Mouse (Mus musculus) lung, adult 18-20 months (tissue): ENCODE measurements around the gene Papolb.
A peak's percentile ranks its signal among the peaks of the same experiment; 100 is the strongest.

ENCODE experiments used
- DNase-seq, 2 experiments: peaks; one replicate each; pipeline ENCODE4 v3.0.0; 2022; ENCODE audit warnings: mixed read lengths in 2 of 2

Papolb gene

DNA sequence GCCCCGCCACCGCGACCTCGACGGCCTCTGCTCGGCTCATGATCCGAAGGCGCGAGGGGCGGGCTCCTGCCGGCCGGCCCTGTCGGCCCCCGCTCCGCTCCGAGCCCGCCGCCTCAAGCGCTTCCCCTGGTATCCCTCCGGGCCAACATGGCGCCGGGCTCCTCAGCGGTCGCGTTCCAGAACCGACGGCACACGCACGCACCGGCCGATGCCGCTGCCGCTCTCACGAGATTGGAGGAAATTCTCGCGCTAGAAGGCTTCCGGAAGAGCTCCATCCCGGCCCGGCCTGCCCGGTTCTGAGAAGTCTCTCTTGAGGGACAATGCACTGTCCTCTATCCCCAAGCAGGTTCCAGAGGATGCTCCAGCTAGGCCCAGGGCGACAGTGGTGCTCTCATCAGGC, at the start of gene Papolb:
Gene Papolb (minus strand): TSS at position 162 of the 400 bp plus-strand sequence.
- DNase-seq = no peak

DNA sequence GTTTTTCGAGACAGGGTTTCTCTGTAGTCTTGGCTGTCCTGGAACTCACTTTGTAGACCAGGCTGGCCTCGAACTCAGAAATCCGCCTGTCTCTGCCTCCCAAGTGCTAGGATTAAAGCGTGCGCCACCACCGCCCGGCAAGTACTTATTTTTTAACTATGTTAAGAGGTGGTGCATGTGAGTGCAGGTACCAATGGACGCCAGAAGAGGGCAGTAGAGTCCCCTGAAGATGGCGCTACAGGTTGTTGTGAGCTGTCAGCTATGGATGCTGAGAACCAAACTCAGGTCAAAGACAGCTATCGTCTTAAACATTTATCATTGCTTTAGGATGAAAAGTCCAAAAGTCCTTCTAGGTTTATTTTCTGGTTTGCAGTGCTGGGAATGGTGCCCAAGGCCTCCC, 48.3 kb upstream of the Papolb start:
- DNase-seq = no peak

DNA sequence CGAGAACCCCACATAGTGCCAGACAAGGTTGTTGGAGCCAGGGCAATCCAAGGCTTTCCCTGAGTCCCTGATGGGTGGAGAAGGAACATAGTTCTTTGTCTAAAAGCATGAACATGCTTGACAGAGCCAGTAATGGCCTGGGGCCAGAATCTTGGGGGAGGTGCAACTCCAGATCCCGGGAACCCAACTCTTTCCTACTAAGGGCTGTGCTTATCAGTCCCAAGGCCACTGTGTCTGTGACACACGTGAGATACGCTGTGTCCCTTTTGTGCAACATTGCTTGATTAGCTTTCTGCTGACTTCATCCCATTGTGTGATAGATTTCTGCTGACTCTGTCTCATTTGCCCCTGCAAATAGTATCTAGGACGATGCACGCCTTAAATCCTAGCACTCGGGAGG, 47.0 kb upstream of the Papolb start:
- DNase-seq = no peak

DNA sequence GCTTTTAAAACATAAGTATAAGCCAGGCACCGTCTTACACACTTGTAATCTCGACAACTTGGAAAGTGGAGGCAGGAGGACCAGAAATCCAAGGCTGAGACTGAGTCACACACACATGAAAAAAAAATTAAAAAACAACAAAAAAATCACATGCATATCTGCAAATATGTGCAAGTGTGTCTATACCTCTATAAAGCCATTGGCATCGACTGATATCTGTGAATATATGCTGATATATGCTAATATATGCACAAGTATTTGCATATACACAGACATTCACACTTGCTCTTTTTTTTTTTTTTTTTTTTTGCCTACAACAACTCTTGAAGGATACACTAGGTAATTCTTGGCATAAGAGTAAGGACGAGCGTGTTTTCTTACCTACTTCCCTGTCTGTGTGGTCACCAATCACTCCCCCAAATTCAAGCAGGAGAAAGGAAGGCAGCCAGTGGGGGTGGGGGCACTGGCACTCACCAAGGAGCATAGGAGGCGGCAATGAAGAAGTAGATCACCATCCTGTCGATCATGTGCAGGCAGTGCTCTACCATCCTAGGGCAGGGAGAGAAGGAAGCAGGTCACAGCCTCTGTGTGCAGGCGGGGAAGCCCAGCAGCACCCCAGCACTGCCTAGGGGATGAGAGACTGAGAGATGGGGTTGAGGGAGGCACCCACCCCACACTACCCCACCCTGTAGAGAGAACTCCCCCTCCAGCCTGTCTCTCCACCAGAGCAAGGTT, 44.6 kb upstream of the Papolb start:
- no peak for DNase-seq

DNA sequence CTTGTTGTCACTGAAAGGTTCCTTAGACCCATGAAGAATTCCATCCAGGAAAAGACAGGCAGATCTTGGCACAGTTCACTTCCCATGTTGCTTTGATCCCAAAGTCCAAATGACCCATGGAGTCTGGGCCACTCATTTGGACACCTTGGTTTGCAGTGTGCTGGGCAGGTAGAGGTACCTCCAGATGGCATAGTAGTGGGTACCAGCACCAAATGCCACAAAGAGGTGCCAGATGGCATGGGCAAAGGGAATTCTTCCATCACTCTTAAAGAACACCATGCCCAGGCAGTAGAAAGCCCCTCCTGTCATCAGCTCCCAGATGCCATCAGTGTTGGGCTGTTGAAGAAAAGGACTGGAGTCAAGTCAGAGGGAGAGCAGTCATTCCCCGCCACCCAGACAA, 34.7 kb upstream of the Papolb start:
- no peak for DNase-seq

DNA sequence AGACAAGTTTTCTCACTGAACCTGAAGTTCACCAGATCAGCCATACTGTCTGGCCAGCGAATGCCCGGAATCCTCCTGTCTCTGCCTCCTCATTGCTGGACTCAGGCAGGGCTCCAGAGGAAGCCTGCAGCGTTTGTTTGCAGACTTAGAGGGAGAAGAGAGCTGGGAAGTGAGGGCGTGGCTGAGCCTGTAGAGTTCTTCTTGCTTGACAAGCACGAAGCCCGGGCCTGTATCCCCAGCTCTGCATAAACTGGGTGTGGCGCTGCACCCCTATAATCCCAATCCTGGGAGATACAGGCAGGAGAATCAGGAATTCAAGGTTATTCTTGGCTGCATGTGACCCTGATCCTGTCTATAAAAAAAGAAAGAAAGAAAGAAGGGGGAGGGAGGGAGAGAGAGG, 30.4 kb upstream of the Papolb start:
- no peak for DNase-seq

DNA sequence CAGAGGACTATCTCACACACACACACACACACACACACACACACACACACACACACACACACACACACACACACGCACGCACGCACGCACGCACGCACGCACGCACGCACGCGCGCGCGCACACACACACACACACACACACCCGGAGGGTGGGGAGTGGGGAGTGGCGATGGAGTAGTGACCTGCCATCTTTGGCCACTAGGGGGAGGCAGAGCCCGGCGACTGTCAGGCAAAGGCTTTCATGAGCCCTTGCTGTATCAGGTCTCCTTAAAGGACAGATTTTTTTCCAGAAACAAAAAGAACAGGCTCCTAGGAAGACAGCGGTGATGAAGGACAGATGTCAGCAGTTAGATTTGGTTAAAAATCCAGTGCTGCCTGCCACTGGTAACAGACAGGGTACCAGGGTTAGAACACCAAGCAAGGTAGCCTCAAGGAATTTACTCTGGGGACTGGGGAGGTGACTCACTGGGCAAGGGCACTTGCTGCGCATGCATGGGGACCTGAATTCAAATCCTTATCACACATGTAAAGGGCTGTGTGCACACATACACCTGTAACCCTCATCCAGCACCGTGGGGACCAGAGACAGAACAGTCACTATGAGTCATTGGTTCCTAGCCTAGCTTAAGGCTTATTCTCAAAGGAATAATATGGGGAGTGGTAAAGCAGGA, 27.7 kb upstream of the Papolb start:
- DNase-seq = peak; percentile 45 to 62

DNA sequence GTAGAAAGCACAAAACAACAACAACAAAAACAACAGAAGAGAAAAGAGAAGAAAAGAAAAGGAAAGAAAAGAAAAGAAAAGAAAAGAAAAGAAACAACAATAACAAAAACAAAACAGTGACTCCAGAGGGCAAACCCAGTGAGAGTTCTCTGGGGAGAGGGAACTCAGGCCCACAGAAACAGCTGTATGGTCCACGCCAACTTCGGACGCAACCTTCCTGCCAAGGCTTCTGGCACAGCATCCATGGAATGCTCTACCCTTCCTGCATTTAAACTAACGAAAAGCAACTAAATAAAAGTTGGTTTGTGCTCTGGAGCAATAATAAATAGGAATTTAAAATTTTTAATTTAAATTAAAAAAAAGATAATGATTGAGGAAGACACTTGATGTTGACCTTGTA, 26.8 kb upstream of the Papolb start:
- DNase-seq = no peak

DNA sequence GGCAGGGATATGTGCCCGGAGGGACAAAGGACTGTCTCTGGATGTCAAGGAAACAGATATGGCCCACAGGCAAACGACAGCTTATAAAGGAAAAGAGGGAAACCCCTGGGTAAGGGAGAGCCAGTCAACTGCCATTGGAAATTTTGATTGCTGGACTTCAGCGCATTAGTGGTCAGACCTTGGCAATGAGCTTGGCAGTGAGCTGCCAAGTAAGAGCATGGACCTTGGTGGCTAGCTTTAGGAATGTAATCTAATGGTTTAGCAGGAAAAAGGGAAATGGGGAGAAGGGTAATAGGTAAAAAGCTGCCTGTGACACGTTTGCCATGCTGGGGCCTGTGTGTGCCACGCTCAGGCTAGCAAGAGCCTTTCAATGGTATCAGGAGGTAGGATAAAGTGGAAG, 26.0 kb upstream of the Papolb start:
- no peak for DNase-seq

DNA sequence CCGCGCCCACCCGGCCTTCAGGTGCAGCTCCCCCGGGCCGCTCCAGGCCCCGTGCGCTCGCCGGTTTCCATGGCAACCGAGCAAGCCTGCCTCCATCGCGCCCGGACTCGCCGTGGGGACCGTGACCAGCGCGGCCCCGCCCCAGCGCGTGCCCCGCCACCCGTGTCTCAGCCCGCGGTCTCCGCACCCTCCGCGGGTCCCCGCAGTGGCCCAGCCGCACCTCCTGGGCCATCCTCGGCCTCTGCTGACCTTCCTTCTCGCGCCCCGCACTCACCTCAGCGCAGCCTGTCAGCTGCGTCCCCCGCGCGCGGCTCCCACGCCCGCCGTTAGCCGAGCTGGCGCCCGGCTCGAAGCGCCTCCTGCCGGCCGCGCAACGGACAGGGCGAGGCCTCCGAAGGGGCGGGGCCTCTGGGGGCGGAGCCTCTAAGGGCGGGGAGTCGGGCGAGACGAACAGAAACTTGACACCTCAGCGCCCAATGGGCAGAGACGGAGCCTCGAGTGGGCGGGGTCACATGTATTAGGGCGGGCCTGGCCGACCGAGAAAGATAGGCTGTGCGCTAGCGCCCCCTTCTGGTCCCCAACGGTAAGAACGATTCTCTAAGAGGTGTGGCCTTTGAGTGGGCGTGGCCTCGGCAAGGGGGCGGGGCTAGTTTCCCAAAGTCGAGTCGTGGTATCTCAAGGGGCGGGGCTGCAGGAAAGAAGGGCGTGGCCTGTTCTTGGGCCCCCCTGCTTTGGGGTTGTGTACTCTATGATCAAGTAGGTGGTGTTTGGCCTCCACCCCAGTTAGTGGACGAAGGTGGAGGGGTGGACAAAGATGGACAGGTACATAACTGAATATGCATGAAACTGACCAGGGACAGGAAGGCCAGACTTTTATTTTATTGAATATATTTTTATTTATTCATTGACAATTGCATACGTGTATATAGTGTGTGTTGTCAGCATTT, 21.1 kb upstream of the Papolb start, which contains the start of gene Radil:
Gene Radil (minus strand): TSS at position 393 of the 947 bp plus-strand sequence.
- DNase-seq = peak; percentile 93 to 95

DNA sequence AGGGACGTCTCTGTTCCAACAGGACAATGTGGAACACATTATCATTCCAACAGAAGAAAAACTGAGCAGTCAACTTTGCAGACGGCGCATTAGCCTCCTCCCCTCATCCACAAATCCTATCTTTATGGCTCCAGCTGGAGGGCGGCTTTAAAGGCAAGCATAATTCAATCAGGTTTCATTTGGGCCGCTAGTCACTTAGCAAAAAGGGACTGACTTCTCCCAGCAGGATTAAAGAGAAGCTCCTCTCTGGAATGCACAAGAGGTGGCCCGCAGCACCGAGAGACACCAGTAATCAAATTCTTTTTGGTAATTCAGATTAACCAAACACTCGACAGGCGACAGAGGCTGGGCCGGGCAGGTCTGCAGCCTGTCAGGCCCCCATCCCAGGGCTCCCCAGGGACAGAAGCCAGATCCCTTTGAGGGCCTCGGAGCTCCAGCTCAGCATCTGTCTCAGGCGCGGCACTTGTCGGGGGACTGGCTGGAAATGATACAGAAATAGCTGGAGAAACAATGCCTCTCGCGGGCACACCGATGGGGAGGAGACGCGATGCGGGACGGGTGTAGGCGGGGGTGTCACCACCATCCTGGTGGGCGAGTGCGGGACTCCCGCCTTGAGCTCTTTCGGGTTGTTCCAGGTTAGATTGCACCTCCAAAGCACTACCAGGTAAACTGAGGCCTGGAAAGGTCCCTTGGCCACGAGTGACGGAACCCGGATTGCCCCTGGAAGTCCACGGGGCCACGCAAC, 20.3 kb upstream of the Papolb start:
- DNase-seq = peak; percentile 28 to 31

DNA sequence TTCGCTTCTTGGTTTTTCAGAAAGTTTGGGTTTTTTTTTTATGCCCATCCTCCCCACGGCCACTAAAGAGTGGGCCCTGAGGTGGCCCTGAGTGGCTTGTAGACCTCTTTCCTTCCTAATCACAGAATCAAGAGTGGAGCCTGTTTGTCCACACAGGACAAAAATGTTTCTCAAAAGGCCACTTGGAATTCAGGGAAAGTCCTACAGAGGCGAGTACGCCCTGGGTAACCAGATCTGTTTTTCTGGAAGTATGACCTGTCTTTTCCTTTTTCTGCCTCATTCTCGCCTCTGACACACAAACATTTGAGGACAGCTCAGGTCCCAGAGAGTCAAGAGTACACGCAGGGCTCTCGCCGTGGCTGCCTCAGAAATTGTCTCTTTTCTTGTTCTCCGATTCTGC, 19.6 kb upstream of the Papolb start:
- DNase-seq = peak; percentile 17 to 53

DNA sequence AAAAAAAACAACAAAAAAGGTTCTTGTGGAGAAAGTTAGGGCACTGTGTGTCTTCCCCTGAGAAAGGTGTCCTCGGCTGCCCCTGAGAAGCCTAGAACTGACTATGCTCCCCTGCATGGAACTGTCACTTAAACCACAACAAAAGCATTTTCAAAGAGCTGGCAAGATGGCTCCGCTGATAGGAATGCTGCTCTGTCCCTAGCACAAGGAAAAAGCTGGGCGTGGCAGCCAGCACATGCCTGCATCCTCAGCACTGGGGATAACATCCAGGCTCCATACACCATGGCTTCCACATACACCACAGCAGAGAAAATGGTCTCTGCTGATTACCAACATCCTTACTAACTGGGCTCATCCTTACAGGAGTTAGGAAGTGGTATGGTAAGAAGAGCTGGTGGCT, 17.2 kb upstream of the Papolb start:
- DNase-seq = no peak

DNA sequence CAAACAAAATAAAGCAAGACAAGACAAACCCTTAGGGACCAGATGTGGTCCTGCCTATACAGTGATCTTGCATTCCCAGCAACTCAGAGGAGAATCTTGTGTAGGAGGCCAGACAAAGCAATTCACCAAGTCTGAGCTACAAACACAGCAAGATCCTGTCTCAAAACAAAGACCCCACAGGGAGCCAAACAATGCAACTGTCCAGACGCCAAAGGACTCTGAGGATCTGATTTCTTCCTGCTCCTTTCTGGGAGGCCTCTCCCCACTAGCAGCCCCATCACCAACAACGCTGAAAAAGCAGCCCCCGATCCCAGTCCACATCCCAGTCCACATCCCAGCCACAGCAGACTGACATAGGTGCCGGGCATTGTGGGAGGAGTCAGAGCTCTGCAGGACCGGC, 16.5 kb upstream of the Papolb start:
- DNase-seq = no peak

DNA sequence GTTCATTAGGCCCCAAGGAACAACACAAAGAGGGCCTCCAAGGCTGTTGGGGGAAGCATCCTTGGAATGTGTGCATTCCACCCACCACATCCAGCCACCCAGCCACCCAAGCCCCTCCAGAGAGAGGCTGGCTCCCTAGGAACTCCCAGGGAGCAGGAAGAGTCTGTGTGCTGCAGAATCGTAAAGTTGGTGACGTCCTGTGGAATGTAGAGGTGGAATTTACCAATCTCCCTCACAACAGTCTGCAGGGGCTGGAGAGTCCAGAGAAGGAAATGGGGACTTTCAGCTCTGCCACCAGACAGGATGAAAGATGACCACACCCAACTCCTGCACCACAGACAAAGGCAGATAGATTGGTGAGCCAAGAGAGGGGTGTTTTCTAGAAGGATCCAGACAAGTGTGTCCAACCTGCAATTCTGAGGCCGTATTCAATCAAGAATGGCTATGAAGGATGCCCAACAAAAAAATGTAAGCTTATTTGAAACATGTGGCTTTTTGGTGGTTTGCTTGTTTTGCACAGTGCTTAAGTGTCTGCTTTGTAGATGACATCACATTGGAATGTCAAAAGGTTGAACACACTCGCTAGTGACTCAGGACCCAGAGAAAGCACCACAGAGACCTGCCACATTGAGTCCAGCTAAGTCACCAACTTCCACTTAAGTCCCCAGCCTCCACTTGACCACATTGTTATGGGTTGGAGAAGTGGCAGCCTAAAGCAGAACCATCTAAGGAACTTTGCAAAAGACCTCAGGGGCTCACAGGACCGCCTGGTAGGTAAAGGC, 15.3 kb upstream of the Papolb start:
- DNase-seq = peak; percentile 48 to 57

DNA sequence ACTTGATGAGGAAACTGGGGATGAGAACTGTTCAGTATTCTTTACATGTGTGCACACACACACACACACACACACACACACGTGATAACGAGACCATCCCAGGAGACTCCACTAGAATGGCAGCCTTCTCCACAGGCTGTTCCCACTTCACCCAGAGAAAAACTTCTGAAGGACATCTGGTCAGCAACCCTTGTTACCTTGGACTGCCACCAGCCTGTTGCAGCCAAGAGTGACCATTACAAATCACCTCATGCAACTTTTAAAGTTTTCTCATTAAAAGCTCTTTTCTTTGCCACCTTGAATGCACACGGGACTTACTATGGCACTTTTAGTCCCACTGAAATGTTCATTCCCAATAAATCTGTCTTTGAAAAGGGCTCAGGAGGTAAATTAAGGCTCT, 7.4 kb upstream of the Papolb start:
- DNase-seq = peak in 1 of 2 experiments; percentile 35

DNA sequence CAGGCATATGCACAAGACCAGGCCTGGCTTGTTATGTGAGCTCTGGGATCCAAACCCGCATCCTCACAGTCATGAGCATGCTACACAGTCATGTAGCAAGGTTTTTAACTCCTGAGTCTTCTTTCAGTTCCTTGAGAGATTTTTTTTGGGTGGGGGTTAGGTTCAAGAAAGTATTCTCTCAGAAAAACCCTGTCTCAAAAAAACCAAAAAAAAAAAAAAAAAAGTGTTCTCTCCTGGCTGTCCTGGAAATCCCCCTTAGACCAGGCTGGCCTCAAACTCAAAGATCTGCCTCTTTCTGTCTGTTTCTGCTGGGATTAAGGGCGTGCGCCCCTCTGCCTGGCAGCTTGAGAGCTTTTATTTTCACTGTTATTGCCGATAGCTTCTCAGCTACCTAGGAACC, 5.5 kb upstream of the Papolb start:
- DNase-seq = no peak

DNA sequence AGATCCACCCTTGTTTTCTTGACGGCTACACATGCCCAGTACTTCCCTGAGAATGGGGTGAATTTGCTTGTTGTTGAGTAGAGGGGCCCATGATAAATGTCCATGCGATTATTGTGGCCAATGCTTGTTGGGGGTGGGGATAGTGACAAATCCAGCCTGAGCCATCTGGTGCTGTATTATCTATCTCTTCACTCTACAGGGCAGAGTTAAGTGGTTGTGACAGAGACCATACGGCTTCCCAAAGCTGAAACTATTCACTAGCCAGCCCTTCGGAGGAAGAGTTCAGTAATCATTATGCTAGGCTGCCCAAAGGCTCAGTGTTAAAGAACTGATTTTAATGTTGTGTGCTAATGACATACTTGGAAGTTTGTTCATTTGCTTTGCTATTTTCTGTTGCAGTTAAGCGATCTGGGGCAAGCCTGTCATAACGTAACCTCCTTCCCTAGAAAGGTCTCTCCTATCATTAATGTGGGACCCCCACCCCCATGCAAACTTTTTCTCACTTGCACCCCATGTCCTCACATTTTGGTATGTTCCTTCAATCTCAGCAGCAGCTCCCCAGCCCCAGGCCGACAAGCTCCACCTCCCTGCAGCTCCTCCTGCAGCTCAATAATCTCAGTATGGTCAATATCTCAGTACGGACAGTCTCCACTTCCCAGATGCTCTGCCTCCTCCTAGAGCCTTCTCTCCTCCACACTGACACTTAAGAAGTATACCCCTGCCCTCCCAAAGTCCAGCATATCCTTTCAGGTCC, 5.0 kb downstream of the Papolb start:
- DNase-seq = no peak

DNA sequence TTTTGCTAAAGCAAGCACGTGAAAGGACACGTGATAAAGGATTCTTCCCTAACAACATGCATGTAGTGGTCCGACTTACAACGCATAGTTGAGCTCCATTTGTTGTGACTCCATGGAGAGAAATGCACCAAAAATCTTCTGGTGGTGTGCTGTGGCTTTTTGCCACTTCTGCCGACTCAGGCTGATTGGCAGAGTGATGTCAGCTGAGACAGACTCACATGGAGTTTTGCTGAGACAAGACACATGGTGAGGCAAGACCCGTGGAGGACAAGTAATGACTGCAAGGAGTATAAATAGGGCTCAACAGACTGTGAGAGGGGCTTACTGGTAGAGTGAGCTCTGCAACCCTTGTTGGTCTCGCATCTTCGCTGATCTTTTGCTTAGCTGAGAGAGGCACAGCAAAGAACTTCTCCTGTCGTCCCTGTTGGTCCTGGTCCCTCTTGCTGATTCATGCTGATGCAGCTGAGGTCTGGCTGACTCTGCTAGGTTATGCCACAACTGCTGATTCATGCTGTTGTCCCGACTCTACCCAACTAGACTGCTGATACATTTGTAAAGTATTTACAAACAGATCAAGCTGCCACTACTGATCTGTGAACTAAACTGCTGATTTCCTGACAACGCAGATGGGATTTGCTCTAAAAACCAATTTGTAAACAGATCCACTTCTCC, 8.5 kb downstream of the Papolb start:
- DNase-seq = no peak

DNA sequence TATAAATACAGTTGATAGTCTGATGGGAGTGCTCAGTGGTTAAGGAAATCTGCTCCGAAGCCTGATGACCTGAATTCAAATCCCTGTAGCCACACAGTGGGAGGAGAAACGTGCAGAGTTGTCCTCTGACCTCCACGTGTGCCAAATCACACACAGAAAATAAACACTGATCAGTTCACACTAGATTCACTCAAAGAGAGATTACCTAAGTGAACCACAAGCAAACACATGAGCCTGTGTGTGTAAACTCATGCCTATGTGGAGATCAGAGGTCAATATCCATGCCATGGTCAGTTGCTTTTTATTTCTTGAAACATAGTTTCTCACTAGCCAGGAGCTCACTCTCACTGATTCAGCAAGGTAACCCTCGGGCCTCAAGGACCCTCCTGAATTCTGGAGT, 9.5 kb downstream of the Papolb start:
- no peak for DNase-seq
